Mouse (Mus musculus) layer of hippocampus, adult 18-20 months (tissue): Measurements from ENCODE around the gene Jak1. TPM values are rescaled to one million over a fixed set of nuclear protein-coding genes. Genes with fewer than 3 reads are reported as not detected.
A peak's percentile ranks its signal among the peaks of the same experiment; 100 is the strongest.

Experiments used
- DNase-seq, 2 experiments: peaks; one replicate each; pipeline ENCODE4 v3.0.0; 2022; ENCODE audit warnings: low spot score in 2 of 2
- total RNA-seq, 2 experiments: library from RNA; stranded (reverse); gene quantifications; 2 replicates each; pipeline ENCODE4 v1.2.3; 2021

Jak1 gene
- total RNA-seq, 2 experiments from 2014 or later, result 126 to 137 TPM

DNA sequence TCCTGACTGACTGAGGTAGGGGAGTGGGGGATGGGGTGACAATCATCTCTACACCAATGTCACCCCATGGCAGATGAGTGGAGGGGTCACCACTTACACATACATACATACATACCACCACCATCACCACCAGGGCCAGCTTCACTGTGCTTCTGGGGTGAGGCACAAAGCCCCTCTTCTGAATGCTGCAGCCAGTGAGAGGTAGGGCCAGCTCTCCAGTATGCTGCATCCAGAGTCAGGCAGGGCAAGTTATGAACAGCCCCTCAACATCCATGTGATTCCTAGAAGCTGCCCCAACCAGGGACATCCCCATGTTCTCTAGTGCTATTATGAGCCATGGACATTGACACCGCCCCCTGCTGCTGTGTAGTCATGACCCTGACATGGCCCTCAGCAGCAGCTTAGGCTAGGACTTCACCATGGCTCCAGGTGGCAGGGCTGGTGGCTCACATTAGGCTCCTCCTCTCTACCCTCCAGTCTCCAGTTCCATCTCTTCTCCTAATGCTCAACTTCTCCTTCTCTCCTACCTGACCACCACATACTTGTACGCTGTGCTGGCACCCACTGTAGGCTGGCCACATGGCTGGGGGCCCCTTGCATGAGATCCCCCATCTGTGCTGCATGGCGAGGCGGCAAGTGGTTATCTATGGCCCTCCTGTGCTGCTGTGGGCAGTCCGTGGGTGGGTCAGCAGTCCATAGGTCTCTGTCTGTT is 24.8 kb downstream of the Jak1 start:
- DNase-seq, result no peak

DNA sequence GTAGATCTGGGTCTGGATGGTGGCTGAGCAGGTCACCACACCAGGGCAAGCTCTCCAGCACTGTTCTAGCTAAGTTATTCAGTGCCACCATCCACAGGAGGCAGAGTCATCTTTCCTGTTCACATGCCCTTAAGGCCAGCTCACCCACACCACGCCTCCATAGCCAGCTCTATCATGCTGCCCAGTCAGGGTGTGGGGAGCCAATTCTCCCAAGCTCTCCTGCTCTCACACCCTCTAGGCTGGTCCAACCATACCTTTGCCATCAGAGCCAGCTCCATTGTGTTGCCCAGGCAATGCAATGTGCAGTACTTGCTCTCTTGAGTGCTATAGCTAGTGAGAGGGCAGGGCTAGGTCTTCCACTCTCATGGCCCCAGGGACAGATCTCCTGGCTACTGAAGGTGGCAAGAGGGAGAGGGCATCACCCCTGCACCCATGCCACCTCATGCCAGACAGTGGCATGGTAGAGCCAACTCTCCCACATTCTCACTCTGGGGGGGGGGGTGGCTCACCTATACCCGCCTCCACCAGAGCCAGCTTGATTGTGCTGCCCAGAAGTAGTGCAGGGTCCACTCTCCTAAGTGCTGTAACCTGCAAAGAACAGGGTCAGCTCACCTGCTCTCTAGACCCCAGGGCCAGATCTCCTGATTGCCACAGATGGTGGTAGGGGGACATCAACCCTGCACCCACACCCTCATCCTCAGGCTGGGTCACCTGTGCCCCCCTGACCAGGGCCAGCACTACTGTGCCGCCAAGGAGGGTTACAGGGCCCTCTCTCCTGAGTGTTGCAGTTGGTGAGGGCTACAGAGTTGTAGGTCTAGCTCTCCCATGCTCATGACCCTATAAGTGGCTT is 25.5 kb downstream of the Jak1 start:
- DNase-seq, result no peak

DNA sequence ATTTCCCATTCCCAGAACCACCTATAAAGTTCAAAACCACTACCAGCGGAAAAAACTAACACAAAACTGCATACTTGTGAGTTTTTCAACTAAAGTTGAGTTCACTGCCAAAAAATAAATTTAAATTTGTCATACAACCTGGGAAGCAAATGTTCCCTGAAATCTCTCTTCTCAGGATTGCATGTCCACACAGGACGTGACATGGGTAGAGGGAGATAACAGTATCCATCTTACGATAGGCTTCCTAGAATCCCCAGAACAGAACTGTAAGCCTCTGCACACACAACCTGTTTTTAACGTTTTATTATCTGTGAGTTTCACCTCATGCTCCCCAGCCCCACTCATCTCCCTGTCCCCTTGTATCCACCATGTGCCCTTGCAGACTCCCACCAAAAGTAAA is 26.5 kb downstream of the Jak1 start:
- DNase-seq, result no peak

DNA sequence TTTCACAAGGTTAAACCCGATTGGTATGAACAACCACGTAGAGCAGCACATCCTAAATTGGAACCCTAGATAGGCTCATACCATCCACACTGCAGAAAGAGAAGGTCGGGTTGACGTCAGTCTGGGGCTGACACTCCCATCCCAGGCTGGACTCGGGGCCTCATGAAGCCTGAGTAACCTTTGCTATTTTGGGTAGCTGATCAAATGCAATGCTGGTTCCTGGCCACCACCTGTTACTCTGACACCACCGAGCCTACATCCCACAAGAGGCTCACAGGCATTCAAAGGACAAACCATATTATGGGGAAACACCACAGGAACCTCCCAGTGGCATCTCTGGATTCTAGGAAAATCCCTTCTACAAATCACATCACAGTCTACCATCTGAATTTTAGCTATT is 28.3 kb downstream of the Jak1 start:
- no peak for DNase-seq

DNA sequence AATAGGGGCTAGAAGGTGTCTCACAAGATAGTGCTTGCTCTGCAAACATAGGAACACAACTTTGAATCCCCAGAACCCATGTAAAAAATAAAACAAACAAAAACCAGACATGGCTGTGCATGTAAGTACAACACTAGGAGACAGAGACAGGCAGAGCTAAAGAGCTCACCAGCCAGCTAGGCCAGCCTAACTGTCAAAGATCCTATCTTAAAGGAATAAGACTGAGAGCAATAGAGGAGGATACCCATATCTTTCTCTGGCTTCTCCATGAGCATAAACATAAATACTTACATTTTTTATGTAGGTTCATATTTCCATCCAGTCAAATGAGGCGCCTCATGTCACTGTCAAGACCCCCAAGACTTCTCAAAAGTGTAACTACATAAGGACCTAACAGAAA is 29.1 kb downstream of the Jak1 start:
- DNase-seq, result no peak

DNA sequence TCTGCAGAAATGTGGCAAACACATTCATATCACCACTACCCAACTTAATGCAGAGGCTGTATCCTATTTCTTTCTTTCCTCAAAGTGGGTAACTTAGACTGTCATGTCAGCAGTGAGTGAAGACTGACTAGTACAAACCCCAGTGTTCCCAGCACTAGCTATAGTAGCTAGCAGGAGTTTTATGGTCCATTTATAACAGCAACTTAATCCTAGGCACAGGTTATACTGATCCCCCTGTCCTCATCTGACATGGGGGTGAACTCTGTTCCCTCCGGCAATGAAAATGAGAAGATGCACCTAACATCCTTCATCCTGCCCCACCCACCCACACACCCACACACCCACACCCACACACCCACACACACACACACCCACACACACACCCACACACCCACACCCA is 30.3 kb downstream of the Jak1 start:
- DNase-seq, result no peak

DNA sequence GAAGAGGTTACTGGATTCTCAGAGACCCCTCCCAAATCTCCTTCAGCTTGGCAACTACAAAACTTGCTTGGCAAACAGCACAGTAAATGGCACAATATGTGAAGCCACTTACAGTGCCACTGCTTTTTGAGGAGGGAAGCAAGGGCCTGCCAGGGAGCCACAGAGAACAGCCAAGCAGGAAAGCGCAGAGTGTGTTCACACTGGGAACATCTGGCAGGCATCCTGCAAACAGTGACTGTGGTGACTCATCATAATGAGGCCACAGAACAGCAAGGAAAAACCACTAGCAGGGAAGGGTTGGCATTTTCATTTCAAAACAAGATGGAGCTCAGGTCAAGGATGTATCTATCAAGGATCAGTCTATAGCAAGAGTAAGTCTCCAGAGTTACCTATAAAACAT is 30.8 kb downstream of the Jak1 start:
- peak; percentile 25 to 64 for DNase-seq

DNA sequence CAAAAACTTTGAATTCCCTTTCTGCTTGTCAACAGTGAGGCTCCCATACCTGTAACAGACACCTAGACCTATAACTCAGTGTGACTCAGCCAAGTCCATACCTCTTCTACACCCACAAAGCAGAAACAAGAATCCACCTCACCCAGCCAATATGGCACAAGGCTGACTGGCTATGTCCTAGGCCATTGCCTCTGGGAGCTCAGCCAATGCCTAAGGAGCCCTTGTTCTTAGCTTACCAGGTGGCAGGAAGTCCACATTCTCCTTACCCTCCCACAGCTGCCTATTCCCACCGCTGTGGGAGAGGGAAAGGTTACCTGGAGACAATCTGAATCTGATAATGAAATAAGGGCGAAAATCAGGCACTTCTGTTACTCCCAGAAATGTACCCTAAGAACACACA is 34.5 kb downstream of the Jak1 start:
- DNase-seq, result no peak

DNA sequence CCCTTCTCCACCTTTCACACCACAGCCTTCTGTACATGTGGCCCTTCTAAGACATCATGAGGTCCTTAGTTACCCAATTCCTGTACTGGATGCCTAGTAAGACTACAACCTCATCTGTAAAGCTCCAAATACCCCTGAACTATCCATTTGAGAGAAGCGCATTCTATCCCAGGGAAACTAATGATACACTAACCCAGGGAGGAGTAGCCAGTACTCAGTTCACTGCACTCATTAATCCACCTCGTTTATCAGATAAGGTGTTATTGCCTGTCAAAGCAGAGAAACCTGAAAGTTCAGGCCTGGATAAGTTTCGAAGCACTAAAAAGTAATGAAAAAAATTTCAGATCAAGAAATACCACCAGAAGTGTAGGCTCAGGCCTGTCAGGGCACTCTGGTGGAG is 37.7 kb downstream of the Jak1 start:
- no peak for DNase-seq

DNA sequence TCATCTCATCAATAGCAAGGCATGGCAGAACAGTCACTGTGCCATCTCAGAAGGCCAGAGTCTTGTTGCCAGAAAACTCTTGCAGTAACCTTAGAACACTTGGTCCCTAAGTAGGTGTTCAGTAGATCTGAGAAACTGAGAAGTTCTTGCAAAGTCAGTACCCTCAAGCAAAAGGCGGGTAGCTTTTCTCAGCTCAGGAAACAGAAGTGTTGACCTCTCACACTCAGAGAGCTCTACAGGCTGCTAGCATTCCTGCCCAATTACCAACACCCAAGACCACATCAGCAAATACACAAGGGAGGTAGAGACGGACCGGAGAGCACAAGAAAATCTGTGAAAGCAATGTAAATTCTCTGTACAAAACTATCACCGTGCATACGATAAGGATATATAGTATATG is 39.1 kb downstream of the Jak1 start:
- no peak for DNase-seq

DNA sequence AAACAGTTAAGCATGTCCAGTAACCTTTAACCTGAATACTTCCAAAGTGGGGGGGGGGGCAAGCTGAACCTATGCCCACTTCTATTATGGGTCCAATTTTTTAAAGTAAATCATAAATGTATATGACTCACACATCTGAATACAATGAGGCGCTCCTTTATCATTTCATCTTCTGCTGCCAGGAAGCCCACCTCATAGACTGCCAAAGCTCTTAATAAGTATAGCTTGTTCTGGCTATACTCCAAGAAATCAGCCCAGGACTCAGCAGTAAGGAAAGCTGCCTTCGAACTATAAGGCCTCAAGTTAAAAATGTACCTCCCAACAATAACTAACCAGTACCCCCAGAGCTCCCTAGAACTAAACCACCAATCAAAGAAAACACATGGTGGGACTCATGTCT is 44.1 kb downstream of the Jak1 start:
- DNase-seq, result no peak

DNA sequence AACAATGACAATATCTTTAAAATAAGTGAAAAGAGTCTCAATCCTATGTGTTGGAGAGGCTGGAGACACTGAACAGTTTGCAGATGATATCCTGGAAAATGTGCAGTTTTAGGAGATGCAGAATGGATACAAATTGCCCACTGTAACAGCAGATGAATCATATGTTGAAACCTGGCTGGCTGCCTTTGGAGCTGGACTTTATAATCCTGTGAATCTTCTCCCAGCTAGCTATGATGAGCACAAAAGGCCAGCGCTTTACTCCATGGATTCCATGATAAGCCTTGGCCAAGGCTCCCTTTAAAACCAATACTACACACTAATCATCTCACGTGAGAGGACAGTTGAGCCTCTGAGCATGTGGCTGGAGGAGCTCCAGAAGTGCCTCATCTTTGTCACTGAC is 45.2 kb downstream of the Jak1 start:
- DNase-seq, result peak; percentile 28 to 51

DNA sequence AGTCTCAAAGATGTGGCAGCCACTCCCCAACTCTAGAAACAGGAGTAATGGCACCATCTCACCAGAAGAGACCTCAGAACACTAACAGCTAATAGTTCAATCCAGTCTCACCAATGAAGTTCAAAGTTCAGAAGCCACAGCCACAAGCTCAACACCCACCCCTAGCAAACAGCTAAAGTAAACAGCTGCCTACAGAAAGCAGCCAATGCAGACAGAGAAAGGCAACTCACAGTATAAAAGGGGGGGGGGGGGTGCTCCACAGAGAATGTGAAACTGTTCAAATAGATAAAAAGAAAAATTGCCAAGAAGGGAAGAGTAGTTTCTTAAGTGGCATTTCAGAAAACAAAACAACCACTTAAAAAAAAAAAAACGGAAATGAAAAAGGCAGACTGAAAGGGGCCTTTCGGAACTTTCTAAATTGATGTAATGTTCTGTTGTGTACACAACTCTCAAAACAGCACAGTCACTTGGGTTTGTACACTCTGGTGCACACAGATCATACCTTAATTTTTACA is 48.0 kb downstream of the Jak1 start:
- DNase-seq, result no peak

DNA sequence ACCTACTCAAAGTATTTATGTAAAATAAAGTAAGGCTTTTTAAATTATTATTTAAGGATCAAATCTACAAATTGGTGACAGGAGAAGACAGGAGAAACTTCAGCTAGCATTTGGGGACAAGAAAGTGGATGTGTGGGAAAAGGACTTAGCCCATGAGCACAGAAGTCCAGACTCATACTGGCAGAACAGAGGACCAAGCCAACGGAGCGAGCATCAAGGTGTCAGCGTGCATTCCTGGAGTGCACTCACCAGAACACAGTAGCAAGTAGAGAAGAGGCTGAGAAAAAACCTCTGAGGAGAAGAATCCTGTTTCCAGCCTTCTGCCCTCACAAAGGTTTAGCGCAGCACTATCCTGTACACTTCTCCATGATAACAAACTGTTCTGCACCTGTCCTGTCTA is 48.8 kb downstream of the Jak1 start:
- no peak for DNase-seq

DNA sequence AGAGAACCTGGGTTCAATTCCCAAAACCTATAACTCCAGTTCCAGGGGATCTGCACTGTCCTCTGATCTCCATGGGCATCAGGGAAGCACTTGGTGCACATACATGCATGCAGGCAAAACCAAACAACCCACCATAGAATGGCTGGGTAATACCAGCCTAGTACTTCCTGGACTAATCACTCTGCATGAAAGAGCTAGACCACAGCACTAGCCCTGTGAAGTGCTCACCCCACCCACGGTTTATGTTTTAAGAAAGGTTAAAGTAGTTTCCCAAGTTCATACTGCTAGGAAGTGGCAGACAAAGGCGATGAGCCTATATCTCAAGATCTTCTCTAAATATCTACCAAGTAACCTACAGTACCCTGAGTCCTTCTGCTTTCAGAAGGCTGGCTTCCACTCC is 51.6 kb downstream of the Jak1 start:
- DNase-seq, result no peak

DNA sequence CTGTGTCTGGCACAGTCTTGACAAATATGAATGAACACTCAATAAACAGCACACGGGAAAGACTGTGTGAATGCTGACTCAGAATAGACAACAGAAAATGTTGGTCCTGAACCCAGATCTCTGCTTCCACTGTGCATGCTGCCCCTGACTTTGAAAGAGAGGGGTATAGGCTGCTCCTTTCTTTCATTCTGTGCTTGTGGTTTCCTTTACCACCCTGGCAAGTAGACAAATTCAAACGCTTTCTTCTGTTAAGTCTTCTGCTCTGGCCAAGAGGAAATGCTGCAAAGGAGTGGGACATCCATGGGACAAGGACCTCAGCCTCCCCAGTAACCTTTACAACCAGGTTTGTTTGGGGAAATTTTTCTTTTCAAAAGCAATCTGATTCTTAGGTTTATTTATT is 57.6 kb downstream of the Jak1 start:
- no peak for DNase-seq

DNA sequence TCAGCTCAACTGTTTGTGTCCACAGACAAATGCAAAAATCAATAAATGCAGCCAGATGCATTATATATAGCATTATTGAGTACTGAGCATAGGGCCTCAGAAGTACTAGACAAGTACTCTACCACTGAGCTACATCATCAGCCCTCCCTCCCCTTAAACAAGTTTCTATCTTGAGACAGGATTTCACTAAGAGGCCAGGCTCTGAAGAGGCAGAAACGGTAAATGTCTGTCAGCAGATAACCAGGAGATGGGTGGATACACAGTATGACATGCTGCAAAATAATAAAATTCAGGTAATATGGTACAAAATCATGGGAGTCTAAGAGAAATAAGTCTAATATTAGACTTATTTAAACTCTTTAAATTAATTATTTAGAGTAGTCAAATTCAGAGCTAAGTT is 61.6 kb downstream of the Jak1 start:
- no peak for DNase-seq

DNA sequence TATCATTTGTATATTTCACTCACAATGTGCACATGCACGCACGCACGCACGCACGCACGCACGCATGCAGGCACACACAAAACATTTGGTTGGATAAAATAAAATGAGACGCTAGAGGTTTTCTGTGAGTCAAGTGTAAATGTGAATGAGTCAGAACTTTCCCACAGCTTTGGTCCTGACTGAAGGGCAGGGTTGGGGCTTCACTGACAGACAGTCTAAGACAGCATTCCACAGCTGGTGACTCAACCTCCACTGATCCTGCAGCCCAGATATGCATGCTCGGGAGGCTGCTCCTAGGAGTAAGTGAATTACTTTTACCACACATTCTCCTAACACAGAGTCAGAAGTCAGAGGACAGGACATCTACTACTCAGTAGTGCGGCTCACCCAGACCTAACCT is 62.5 kb downstream of the Jak1 start:
- no peak for DNase-seq

DNA sequence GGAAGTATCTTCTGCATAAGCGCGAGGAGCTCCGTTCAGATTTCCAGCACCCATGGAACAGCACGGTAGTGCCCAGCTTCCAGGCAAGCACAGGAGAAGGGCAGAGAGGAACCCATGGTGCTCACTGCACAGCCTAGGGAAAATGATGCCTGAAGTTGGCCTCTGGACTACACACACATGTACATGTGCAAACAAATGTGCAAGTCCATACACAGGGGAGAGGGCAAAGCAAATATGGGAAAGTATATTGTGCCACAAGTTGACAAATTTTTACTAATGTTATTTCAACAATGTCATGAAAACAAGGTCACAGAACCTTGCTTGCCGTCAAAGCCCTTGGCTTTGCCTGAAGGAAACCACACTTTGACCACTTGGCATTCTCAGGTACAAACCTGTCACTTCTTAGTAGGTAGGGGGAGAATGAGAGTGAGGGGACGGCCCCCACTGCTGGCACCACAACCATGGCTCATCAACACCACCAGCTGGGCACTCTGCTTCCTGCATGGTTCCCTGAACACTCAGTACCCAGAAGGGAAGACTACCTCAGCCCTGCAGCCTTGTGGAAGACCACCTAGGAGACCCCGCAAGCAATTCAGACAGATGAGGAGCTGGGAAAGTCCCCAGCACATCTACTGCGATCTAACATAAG is 65.5 kb downstream of the Jak1 start:
- DNase-seq, result no peak

DNA sequence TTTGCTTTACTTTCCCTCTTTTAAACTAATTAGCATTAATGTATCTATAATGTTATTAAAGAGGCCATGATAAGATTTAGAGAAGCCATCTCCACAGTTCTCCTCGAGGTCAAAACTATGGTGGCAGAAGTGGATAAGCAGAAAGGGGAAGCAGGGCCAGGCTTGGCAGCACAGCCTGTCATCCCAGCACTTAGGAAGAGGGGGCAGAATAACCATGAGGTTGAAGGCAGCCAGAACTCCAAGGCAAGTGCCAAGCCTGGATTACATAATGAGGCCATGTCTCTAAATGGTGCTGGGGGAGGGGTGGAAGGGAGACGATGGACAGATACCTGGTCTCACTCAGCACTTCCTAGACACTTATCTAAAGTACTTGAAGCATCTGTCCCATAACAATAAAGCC is 66.7 kb downstream of the Jak1 start:
- peak; percentile 44 to 76 for DNase-seq

DNA sequence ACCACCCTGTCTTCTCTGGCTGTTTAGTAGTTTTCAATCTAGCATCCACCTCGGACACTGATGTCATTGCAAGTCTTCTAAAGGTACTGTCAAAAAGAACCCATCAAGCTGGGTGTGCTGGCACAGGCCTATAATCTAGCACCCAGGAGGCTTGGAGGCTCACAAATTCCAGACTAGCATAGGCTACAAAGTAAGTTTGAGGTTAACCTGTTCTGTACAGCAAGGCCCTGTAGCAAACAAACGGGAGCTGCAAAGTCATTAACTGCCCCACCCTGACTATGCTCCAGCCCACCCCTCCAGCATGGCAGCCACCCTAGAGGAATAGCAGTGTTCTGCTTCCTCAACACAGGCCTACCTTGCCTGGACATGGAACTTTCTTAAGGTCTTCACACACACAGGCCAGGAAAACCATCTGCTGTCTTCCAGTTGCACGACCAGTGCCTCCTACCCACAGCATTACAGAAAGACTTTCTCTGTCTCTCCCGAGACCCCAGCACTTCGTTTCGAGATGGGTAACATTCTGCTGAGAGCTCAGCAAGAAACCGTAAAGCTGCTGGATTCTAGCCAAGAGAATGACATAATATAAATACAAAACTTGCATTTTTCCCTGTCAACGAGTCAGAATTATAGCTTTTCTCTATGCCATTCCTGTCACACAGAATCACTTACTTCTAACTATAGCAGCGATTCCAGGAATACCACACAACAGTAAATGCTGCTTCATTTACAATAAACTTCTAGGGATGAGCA is 67.5 kb downstream of the Jak1 start:
- no peak for DNase-seq
